Mouse (Mus musculus): Measurements from ENCODE around the gene Cypt14.
"Not testable (repeated sequence)": the region's sequence is repeated elsewhere in the genome, so short reads cannot be mapped to it uniquely, and the experiment has no call there.

The Cypt14 gene

DNA sequence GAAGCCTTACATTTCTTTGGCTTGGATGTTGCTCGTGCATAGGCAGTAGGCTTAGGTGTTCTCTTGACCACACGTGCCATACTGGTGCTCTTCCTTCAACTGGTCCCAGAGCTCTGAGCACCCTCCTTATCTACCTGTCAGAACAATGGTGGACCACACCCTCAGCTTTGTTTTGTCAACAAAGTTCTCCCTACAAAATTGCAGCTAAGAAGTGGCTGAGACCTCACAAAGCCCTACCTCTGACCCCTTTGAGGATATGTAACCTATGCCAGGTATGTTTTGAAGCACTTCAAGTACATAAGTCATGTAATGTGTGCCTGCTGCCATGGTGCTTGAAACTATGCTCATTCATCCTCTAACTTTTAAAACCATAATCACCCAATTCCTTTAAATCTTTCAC is at the start of gene Cypt14:
TSS of gene Cypt14 (minus strand) at position 101 of the 400 bp plus-strand sequence.
- DNase-seq (ENCODE audit: low spot score in 2 of 2), result not testable (repeated sequence)

Data from spleen, postnatal 4 days (tissue).